Mouse (Mus musculus) urinary bladder, postnatal 14 days (tissue): ENCODE results near the gene P2ry14.
A peak's percentile ranks its signal among the peaks of the same experiment; 100 is the strongest.

Experiments used
- DNase-seq: peaks from one replicate; pipeline ENCODE4 v3.0.0; 2021; ENCODE audit warnings: low spot score

P2ry14 gene

DNA sequence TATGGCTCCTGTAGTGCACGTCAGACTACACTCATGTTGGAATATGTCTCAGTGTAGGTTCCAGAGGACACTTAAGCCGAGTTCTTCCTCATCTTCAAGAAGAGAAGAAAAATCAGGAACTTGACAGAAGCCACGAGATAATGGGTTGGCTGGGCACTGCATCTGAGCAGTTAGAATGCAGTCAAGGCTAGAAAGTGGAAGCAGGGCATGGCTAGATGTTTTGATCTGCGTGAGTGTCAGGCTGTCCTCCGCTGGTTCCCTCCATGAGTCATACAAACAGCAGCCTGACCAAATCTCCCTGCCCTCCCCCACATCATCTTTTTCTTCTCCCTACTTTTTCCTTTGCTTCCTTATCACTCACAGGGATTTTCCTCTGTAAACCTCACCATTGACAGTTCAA lies at the start of gene P2ry14:
Gene P2ry14 (minus strand): TSS at position 195 of the 400 bp plus-strand sequence.
- DNase-seq, result no peak

DNA sequence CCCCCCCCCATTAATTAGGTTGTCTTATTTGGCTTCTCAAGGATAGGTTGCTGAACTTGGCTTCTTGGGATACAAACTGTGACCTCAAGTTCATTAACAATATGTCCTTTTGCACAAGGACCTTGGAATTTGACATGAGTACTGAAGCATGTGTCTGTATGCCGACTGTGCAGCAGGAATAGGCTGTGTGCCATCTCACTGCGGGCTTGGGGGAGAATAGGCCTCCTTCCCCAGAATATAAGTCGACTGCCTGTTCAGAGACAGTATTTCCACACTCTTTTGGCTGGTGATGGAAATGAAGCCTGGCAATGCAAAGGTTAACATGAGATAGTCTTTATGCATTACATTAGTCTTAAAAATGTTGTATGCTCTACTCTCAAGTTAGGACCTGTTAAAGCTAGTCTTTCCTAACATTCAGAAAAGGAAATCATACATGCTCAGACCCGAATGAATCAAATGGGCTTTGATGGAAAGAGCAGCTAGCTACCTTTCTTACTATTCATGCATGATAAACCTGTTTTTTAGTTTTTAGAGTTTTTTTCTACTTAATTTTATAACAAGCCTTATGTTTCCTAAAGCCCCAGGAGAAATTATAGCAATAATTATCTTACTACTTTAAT lies 44.0 kb upstream of the P2ry14 start:
- no peak for DNase-seq

DNA sequence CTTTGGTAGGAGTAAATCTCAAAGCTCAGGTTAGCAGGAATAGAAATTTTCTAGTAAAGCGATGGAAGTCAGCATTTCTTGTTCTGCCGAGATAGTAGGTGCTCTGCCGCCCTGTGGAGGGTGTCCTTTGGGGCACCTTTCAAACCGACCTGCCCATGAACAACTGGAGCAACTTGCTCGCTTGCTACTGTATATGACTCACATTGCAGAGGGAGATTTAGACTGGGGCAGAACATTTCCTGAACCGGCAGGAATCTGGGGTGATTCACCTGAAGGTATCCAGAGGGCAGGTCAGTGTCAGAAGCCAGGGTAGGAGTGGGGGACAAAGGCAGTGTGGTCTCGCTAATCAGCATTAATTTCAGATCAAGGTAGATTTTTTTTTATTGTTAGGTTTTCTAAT lies 41.5 kb upstream of the P2ry14 start, which contains the start of gene Gpr87:
Gene Gpr87 (minus strand): TSS at position 167 of the 400 bp plus-strand sequence.
- peak; percentile 69 for DNase-seq

DNA sequence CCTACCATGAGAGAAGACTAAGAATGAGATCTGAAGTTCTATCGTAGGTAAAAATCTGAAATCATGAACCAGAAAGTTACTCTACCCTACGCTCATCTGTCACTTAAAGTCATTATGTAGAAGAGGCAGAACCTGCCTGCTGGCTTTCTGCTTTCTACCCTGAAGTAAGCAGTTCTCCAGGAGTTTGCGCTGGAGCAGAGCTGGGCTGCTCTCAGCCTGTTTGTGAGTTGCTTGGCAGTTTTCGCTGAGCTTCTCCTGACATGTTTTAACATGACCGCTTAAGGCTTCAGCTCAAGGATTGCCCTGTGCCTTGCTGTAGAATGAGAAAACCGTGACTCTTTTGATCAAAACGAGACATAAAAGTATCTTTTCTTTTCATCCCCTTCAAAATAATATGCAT lies 40.7 kb upstream of the P2ry14 start:
- DNase-seq, result peak; percentile 55

DNA sequence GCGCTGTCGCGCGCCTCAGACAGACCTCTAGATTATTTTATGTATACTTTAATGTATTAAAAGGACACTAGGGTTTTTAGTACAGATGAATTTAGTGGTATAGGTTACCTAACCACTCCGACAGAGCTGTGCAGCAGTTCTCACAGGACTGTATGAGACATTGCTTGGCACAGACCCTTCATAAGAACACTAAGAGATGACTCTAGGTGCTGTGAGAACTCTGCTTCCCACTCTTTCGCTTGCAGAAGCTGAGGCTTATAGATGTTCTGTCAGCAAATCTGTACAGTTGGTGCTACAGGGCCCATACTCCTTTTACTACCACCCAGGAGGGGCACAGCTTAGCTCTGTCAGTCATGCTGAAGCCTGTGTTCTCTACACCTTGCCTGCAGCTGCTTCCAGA lies 38.3 kb upstream of the P2ry14 start:
- no peak for DNase-seq

DNA sequence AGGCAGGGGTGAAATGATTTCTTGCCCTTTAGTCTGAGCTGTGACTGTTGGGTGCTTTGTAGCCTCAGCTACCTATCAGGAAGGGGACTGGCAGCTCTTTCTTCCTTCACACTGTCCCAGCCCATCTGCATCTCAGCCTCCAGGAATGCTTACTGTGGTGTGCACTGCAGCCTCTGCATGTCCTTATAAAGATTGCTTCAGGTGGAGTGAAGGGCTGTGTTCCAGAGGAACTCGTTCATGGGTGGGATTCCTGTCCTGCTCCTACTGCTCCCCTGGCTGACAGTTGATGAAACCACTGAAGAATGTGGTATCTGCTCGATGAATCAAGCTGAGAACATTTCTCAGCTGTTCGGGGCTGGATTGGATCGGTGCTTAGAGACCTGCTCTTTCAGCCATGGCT lies 33.9 kb upstream of the P2ry14 start:
- DNase-seq, result no peak

DNA sequence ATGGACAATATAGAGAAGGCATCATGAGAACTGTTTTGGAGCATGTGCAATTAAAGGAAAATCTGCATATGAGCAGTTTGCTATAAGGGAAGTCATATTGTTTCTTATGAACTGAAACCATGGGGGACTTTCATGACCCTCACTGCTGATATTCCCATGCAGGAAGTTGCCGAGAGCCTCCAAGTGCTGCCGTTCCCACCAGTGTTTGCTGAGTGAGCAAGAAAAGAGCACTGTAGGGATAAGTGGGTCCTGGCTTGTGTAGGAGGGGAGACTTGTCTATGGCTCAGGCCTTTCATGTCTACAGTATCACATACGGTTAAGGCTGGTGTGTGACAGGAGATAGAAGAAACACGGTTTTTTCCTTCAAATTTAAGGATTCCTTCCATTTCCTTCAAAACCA lies 32.2 kb upstream of the P2ry14 start:
- no peak for DNase-seq

DNA sequence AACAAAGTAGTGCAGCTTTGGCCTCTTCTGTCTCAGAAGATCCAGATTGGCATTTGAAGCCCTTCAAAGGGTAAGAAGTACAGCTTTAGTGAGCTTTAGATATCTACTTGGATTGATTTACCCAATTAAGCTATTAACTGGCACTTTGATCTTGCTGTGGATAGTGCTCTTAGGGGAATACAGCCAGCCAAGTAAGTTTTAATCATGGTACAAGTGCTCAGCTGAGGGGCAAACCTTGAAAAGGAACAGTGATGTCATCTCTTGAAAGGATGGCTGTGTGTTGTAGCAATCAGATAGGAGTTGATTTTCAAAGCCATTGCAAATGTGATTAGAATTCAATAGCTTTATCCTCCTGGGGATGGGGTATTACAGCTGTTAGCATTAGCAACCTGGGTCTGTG lies 28.7 kb upstream of the P2ry14 start:
- DNase-seq, result no peak

DNA sequence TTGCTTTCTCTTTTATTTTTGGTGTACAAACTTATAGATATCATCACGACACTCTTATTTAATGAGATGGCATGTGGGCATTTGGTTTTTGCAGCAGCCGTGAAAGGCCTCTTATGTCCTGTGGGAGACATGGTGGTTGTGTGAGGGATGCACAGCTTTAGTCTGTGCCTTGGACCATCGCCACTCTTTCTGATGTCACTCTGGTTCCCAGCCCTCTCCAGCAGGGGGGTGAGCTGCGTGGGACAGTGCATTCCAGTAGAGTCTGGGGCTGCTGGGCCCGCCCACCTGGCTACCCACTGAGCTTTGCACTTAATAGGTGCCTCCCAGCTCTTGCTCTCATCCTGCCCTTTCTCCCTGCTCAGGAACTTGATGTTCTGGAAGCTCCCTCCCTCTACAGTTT lies 27.7 kb upstream of the P2ry14 start:
- DNase-seq, result no peak

DNA sequence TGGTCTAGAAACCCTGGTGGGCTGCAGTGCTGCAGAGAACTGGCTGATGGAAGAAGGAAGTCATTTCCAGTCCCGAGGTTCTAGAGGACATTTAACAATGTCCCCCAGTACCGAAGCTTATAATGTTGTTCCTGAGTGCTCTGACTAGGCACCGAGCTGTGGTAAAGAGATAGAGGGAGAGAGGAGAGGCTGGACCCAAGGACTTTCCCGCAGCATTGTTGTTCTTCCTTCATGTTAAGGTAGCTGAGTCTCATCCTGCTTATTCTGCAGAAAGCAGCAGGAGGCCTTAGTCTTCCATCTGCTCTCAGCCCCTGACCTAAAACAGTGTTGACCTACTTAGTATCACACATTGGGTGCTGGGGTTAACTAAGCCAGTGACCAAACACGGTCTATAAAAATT lies 23.5 kb upstream of the P2ry14 start:
- no peak for DNase-seq

DNA sequence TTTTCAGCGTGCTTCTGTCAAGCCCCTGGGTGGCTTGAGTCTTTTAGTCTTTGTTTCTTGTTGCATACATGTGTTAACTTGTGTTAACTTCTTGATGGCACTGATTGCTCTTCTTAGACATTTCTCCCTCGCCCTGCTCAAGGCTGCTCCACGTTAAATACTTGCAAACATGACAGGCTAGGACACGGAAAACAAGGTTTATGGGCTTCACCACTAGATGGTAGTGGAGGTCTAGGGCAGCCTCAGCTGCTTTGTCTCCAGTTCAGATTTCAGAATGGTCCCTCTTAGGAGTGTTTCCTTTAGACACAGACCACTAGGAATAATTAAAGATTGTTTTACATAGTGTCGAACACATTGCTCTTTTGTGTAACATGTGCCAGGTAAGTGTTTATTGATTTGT lies 21.8 kb upstream of the P2ry14 start:
- DNase-seq, result peak; percentile 46

DNA sequence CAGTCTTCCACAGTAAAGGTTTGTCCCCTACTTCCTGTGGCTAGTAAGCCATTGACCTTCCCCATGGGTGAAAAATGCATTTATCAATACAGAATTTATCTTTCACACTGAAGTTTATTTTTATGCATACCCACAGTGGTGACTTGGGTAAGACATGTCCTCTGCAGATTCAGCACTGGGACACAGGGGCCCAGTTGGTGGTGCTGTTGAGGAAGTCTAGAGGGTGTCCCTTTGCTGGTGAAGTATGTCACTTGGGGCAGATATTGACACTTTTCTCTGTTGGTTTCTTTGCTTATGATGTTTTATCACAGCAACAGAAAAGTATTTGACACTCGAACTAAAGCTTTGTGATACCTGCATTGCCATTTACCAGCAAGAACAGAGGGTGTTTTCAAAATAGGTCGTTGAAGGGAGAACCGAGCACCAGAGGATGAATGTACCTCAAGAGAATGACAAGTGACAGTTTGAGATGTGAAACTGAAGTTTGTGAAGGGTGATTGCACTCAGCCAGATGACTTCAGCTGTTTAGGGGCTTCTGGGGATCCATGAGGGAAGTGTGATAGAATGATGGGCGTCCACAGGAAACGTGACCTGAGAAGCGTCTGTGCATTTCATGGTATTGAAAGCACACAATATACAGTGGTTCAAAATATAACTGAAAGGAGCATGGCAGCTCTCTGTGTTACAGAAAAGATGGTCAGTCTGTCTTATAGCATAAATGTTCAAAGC lies 21.2 kb upstream of the P2ry14 start:
- DNase-seq, result no peak

DNA sequence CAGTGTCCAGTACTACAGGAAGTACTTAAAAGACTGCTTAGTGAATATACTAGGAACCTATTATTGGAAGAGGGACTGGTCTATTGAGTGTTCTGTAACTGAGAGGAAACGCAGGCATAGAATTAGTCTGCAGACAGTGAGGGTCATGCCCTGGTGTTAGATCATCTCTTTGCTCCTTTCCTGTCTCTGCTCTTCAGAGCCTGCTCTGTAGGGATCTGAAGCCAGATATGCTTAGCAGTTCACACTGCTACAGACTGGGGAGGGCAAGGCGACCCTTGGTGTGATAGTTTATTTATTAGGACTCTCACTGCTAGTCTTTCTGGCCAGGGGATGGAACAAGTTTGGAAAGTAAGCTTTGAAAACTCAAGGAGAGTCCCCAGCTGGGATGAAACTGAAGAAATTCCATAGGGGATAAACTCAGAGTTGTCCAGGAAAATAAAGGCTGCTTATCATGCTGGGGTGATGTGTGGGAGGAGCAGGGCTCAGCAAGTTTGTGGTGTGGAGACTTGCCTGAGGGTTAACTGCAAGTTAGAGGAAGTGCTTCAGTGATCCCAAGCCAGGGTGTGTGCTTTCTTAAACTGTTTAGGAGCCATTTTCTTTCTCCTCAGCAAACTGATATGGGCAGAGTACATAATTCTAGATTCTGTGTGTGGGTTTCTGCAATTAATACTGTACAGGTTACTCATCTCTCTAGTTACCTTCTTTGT lies 16.7 kb upstream of the P2ry14 start:
- no peak for DNase-seq

DNA sequence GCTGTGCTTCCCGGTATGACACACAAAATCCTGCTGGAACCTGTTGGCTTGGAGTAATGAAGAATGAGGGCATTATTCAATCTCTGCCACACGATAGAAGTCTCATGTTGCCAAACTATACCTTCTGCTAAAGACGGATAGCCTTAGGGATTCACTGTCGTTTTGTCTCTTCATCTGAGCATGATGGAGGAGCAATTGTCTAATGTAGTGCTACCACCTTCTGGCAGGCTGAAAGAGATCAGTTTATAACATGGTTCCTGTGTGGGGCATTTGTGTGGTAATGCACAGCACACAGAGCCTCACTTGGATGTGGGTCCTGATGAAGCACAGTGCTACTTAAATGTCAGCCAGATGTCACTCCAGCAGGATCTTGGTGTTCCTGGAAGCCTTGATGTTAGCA lies 15.8 kb upstream of the P2ry14 start:
- DNase-seq, result no peak

DNA sequence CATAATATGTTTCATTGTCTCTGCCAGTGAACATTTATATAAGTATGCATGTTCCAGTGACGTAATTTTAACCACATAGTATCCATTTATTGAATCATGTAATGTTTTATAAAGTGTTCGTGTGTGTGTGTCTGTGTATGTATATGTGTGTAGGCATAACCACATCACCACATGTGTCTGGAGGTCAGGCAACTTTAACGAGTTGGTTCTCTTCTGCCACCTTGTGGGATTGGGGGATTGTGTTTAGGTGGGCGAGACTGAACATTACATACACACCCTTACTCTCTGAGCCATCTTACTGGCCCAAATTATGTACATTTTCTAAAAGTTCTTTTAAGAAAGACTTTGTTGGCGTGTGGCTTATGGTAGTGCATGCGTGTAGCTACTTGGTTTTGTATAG lies 15.1 kb upstream of the P2ry14 start:
- DNase-seq, result no peak

DNA sequence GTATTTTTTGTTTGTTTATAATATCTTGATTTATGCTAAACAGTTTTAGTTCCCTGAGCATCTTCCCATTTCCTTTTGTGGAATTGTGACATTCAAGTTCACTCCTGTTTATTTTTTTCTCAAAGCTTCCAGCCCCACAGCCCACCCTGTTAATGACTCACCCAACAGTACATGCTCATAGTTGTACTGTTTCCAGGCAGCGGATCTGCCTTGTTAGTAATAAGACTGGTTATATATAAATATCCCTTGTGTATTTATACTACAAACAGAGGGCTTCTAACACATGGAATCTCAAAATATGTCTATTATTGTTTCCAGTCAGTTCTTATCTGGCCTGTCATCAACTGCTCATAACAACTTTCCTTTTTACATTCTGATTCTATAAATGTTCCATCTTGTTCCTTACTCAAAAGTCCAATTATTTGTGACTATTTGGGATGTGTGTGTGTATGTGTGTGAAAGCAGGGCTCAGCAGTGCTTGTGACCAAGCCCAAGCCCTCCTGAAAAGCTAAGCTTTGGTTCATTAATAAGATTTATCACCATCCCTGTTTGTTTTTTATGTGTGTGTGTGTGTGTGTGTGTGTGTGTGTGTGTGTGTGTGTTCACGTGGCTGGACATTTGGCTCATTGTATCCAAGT lies 14.1 kb upstream of the P2ry14 start:
- DNase-seq, result no peak

DNA sequence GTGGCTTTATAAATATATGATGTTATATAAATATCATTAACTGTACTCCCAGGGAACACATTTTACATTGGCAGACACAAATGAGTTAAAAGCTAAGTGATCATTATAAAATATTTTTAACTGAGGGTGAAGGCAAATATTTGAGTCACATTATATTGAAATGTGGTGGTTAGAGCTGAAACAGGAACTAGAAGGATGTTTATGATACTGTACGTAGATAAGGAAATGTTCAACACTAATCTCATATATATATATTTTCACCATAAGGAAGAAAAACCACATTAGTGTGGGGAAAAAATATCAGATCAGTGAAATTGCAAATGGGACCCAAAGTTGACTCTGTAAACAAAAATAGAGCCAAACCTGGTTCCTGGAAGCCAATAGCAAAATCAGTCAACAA lies 7.0 kb upstream of the P2ry14 start:
- DNase-seq, result no peak

DNA sequence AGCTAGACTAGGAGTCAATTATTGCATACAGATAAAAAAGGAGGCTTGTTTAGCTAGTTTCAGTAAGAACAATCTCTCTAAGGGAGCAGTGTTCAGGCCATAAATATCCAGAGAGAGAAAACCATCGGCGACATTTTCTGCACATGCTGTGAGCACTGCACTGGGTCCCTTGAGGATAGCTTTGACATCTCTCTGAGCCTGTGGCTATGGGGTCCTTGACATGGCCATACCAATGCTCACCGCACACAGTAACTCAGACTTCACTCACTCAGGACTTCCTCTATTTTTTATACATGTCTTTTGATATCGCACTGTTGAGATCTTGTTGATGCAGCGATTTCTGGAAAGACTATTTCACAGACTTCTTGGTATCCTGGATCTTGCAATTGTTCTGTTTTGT lies 3.6 kb upstream of the P2ry14 start:
- DNase-seq, result no peak

DNA sequence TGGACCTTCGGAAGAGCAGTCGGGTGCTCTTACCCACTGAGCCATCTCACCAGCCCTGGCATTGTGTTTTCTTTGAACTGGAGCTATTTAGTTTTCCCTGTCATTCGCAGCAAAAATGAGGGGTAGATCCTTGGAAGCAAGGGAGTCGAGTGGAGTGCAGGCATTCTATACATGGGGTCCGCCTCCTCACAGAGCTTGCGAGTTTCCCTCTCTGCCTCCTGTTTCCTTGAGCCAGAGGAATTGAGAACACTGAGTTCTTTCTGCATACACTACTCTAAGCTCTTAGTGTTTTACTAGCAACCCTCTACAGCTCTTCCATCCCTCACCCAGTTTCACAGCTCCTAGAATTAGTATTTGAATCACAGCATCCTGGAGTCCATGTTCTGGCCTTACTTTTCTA lies 2.0 kb upstream of the P2ry14 start:
- no peak for DNase-seq

DNA sequence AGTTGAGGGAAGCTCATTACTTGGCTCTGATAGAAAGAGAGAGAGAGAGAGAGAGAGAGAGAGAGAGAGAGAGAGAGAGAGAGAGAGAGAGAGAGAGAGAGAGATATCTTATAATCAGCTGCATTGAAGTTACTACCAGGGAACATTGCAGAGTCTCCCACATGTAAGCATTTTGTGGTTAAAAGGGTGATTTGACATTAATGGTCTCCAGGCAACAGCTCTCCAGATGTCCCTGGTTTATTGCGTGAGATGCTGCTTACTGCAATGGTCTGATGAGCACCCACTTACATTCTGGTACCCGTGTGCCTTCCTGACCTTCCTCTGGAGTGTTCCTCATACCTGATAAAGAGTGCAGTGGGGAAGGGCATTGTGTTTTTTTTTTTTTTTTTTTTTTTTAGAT lies 1.5 kb upstream of the P2ry14 start:
- DNase-seq, result no peak

DNA sequence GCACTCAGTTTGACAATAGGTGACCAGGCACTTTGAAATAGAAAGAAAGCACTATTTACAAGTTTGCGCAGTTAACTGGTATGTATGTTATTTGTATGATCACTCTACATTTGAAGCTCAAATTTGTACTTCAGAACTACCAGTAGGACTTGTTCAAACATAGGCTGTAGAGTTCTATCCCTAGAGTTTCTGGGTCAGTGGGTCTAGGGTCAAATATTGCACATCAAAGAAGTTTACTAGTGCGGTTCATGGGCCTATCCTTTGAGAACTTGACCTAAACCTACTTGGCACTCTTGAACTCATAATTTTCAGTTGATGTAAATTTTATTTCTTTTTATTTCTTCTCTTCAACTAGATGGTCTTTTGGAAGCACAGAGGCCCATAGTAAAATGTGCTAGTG lies 2.8 kb downstream of the P2ry14 start:
- DNase-seq, result no peak

DNA sequence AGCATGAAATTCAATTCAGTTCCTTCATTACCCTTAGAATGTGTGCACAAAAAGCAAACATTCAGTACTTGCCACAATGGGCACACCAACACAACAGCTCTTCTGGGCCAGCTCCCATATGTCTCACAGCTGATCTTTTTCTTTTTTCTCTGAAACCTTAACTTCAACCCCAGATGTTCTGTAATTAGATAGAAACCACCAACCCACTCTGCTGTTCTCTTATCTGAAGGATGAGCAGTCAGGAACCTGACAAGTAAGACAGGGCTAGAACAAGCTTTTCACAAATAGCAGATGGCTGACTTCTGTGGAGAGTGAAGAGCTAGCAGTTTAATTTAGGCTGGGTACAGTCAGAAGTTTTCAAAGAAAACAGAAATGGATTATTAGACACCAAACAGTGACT lies 3.8 kb downstream of the P2ry14 start:
- no peak for DNase-seq

DNA sequence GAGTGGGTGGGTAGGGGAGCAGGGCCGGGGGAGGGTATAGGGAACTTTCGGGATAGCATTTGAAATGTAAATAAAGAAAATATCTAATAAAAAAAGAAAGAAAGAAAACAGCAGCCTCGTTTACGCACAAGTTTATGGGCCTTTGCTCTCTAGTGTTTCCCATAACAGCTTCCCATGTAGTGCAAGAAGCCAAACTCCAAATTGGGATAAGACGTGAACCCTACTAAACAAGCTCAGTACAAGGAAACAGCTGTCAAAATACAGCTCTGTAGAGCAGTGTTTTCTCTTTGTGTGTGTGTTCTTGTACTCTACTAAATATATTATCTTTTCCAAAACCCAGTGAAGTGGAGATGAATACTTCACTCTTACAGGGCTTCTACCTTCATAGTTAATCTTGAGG lies 8.2 kb downstream of the P2ry14 start:
- no peak for DNase-seq
